Mouse (Mus musculus): ENCODE data around the gene Eef2kmt. TPM values are rescaled to one million over a fixed set of nuclear protein-coding genes. Genes with fewer than 3 reads are reported as not detected.
A peak's percentile ranks its signal among the peaks of the same experiment; 100 is the strongest.

Eef2kmt gene
- polyA plus RNA-seq, 1 experiment from 2014 or later = 31.2 TPM

GRCm38 (mm10) chr16:5222140-5222539 lies 33.6 kb downstream of the Eef2kmt start, which contains the start of gene AU021092:
AU021092 (minus strand) TSS chr16:5222299.
- no peak within 1 kb of the TSS for H3K4me3 ChIP-seq (ENCODE audit: control insufficient read depth in 1 of 2, insufficient read depth in 1 of 2, low read depth in 1 of 2, low read length in 2 of 2)
- H3K9ac ChIP-seq (ENCODE audit: low read length) = no peak within 1 kb of the TSS
- no peak within 1 kb of the TSS for H3K4me2 ChIP-seq (ENCODE audit: low read length)
- no peaks in the 10 kb centered on the region for H3K27me3 ChIP-seq (ENCODE audit: control insufficient read depth, insufficient read depth, low read length)
- peaks cover 0 to 1% of the 10 kb centered on the region in 2 experiments; a peak in 2 of 4 replicates for H3K4me1 ChIP-seq (ENCODE audit: control insufficient read depth in 2 of 2, insufficient read depth in 2 of 2, low read length in 2 of 2)
- no peaks in the 10 kb centered on the region for H3K36me3 ChIP-seq (ENCODE audit: control insufficient read depth, insufficient read depth, low read length)
- no peak within 1 kb of the TSS for H3K27ac ChIP-seq (replicated peaks in 1 of 2; ENCODE audit: control insufficient read depth in 1 of 2, insufficient read depth in 1 of 2, low read depth in 2 of 2, low read length in 2 of 2)
- H3K9me3 ChIP-seq (ENCODE audit: control insufficient read depth, low read length) = no peaks in the 10 kb centered on the region
- no peak for ATAC-seq (ENCODE audit: insufficient number of reproducible peaks, insufficient read depth, low FRiP score, low read depth)
- WGBS = 71% methylated on average over 6 of the region's 6 CpGs

- Histone ChIP-seq H3K27ac (replicated peaks in 1 of 2; ENCODE audit: control insufficient read depth in 1 of 2, insufficient read depth in 1 of 2, low read depth in 2 of 2, low read length in 2 of 2) (no peak overlapping the region), H3K4me2 (ENCODE audit: low read length) (no peak overlapping the region)
- WGBS = 45% methylated on average over 4 of the region's 4 CpGs
Measured at GRCm38 (mm10) chr16:5221403-5221802, 34.4 kb downstream of the Eef2kmt start.

GRCm38 (mm10) chr16:5217341-5218133 lies 38.2 kb downstream of the Eef2kmt start:
- H3K4me1 ChIP-seq (ENCODE audit: control insufficient read depth in 2 of 2, insufficient read depth in 2 of 2, low read length in 2 of 2) = peaks cover 0 to 4% of the 10 kb centered on the region in 2 experiments; a peak in 2 of 4 replicates
- H3K9me3 ChIP-seq (ENCODE audit: control insufficient read depth, low read length) = no peaks in the 10 kb centered on the region
- 73% methylated on average over 5 of the region's 5 CpGs for WGBS
- no peak overlapping the region for H3K4me2 ChIP-seq (ENCODE audit: low read length)
- H3K27me3 ChIP-seq (ENCODE audit: control insufficient read depth, insufficient read depth, low read length) = no peaks in the 10 kb centered on the region
- no peak overlapping the region for H3K4me3 ChIP-seq (ENCODE audit: control insufficient read depth in 1 of 2, insufficient read depth in 1 of 2, low read depth in 1 of 2, low read length in 2 of 2)
- no peak overlapping the region for H3K9ac ChIP-seq (ENCODE audit: low read length)
- ATAC-seq (ENCODE audit: insufficient number of reproducible peaks, insufficient read depth, low FRiP score, low read depth) = no peak
- H3K36me3 ChIP-seq (ENCODE audit: control insufficient read depth, insufficient read depth, low read length) = no peaks in the 10 kb centered on the region
- H3K27ac ChIP-seq (replicated peaks in 1 of 2; ENCODE audit: control insufficient read depth in 1 of 2, insufficient read depth in 1 of 2, low read depth in 2 of 2, low read length in 2 of 2) = no peak overlapping the region

More at GRCm38 (mm10) chr16:5221403-5221802, 34.4 kb downstream of the Eef2kmt start:
- Histone ChIP-seq H3K4me3 (ENCODE audit: control insufficient read depth in 1 of 2, insufficient read depth in 1 of 2, low read depth in 1 of 2, low read length in 2 of 2) (no peak overlapping the region), H3K27me3 (ENCODE audit: control insufficient read depth, insufficient read depth, low read length) (no peaks in the 10 kb centered on the region), H3K9ac (ENCODE audit: low read length) (no peak overlapping the region), H3K4me1 (ENCODE audit: control insufficient read depth in 2 of 2, insufficient read depth in 2 of 2, low read length in 2 of 2) (peaks cover 0 to 4% of the 10 kb centered on the region in 2 experiments; a peak in 2 of 4 replicates), H3K9me3 (ENCODE audit: control insufficient read depth, low read length) (no peaks in the 10 kb centered on the region), H3K36me3 (ENCODE audit: control insufficient read depth, insufficient read depth, low read length) (no peaks in the 10 kb centered on the region)
- peak; percentile 6; the same call in 1 of the 2 replicates for ATAC-seq (ENCODE audit: insufficient number of reproducible peaks, insufficient read depth, low FRiP score, low read depth)

- H3K27me3 ChIP-seq (ENCODE audit: control insufficient read depth, insufficient read depth, low read length) = no peaks in the 10 kb centered on the region
- H3K4me3 ChIP-seq (ENCODE audit: control insufficient read depth in 1 of 2, insufficient read depth in 1 of 2, low read depth in 1 of 2, low read length in 2 of 2) = no peak overlapping the region
- peaks cover 0 to 4% of the 10 kb centered on the region in 2 experiments; a peak in 2 of 4 replicates for H3K4me1 ChIP-seq (ENCODE audit: control insufficient read depth in 2 of 2, insufficient read depth in 2 of 2, low read length in 2 of 2)
- ATAC-seq (ENCODE audit: insufficient number of reproducible peaks, insufficient read depth, low FRiP score, low read depth) = no peak
- H3K4me2 ChIP-seq (ENCODE audit: low read length) = no peak overlapping the region
- H3K27ac ChIP-seq (replicated peaks in 1 of 2; ENCODE audit: control insufficient read depth in 1 of 2, insufficient read depth in 1 of 2, low read depth in 2 of 2, low read length in 2 of 2) = no peak overlapping the region
- H3K9me3 ChIP-seq (ENCODE audit: control insufficient read depth, low read length) = no peaks in the 10 kb centered on the region
- 47% methylated on average over 6 of the region's 6 CpGs for WGBS
- no peak overlapping the region for H3K9ac ChIP-seq (ENCODE audit: low read length)
- H3K36me3 ChIP-seq (ENCODE audit: control insufficient read depth, insufficient read depth, low read length) = no peaks in the 10 kb centered on the region
Measured at GRCm38 (mm10) chr16:5216686-5217085, 39.1 kb downstream of the Eef2kmt start.

GRCm38 (mm10) chr16:5214126-5214525 lies 41.7 kb downstream of the Eef2kmt start:
- WGBS = 81% methylated on average over 2 of the region's 2 CpGs
- no peak for ATAC-seq (ENCODE audit: insufficient number of reproducible peaks, insufficient read depth, low FRiP score, low read depth)

GRCm38 (mm10) chr16:5212150-5212549 lies 43.6 kb downstream of the Eef2kmt start:
- Histone ChIP-seq H3K27ac (replicated peaks in 1 of 2; ENCODE audit: control insufficient read depth in 1 of 2, insufficient read depth in 1 of 2, low read depth in 2 of 2, low read length in 2 of 2) (no peak overlapping the region), H3K4me1 (ENCODE audit: control insufficient read depth in 2 of 2, insufficient read depth in 2 of 2, low read length in 2 of 2) (peaks cover 0 to 3% of the 10 kb centered on the region in 2 experiments; a peak in 1 of 4 replicates), H3K9me3 (ENCODE audit: control insufficient read depth, low read length) (no peaks in the 10 kb centered on the region), H3K9ac (ENCODE audit: low read length) (no peak overlapping the region), H3K4me3 (ENCODE audit: control insufficient read depth in 1 of 2, insufficient read depth in 1 of 2, low read depth in 1 of 2, low read length in 2 of 2) (no peak overlapping the region), H3K27me3 (ENCODE audit: control insufficient read depth, insufficient read depth, low read length) (no peaks in the 10 kb centered on the region), H3K36me3 (ENCODE audit: control insufficient read depth, insufficient read depth, low read length) (no peaks in the 10 kb centered on the region), H3K4me2 (ENCODE audit: low read length) (no peak overlapping the region)
- no peak for ATAC-seq (ENCODE audit: insufficient number of reproducible peaks, insufficient read depth, low FRiP score, low read depth)
- WGBS = 73% methylated on average over 3 of the region's 3 CpGs

More at GRCm38 (mm10) chr16:5214126-5214525, 41.7 kb downstream of the Eef2kmt start:
- Histone ChIP-seq H3K9me3 (ENCODE audit: control insufficient read depth, low read length) (no peaks in the 10 kb centered on the region), H3K4me3 (ENCODE audit: control insufficient read depth in 1 of 2, insufficient read depth in 1 of 2, low read depth in 1 of 2, low read length in 2 of 2) (no peak overlapping the region), H3K4me1 (ENCODE audit: control insufficient read depth in 2 of 2, insufficient read depth in 2 of 2, low read length in 2 of 2) (peaks cover 0 to 4% of the 10 kb centered on the region in 2 experiments; a peak in 1 of 4 replicates), H3K36me3 (ENCODE audit: control insufficient read depth, insufficient read depth, low read length) (no peaks in the 10 kb centered on the region), H3K27me3 (ENCODE audit: control insufficient read depth, insufficient read depth, low read length) (no peaks in the 10 kb centered on the region), H3K27ac (replicated peaks in 1 of 2; ENCODE audit: control insufficient read depth in 1 of 2, insufficient read depth in 1 of 2, low read depth in 2 of 2, low read length in 2 of 2) (no peak overlapping the region), H3K9ac (ENCODE audit: low read length) (no peak overlapping the region), H3K4me2 (ENCODE audit: low read length) (no peak overlapping the region)

- Histone ChIP-seq H3K9me3 (ENCODE audit: control insufficient read depth, low read length) (no peaks in the 10 kb centered on the region), H3K4me3 (ENCODE audit: control insufficient read depth in 1 of 2, insufficient read depth in 1 of 2, low read depth in 1 of 2, low read length in 2 of 2) (no peak overlapping the region), H3K9ac (ENCODE audit: low read length) (no peak overlapping the region), H3K27ac (replicated peaks in 1 of 2; ENCODE audit: control insufficient read depth in 1 of 2, insufficient read depth in 1 of 2, low read depth in 2 of 2, low read length in 2 of 2) (no peak overlapping the region), H3K4me1 (ENCODE audit: control insufficient read depth in 2 of 2, insufficient read depth in 2 of 2, low read length in 2 of 2) (no peaks in the 10 kb centered on the region), H3K36me3 (ENCODE audit: control insufficient read depth, insufficient read depth, low read length) (no peaks in the 10 kb centered on the region), H3K4me2 (ENCODE audit: low read length) (no peak overlapping the region), H3K27me3 (ENCODE audit: control insufficient read depth, insufficient read depth, low read length) (no peaks in the 10 kb centered on the region)
- 81% methylated on average over 2 of the region's 2 CpGs for WGBS
- no peak for ATAC-seq (ENCODE audit: insufficient number of reproducible peaks, insufficient read depth, low FRiP score, low read depth)
Measured at GRCm38 (mm10) chr16:5210365-5210764, 45.4 kb downstream of the Eef2kmt start.

Measured in heart, embryonic 14.5 days (tissue).